Mouse (Mus musculus): ENCODE results near the gene Meis1. TPM values are rescaled to one million over a fixed set of nuclear protein-coding genes. Genes with fewer than 3 reads are reported as not detected.

Gene Meis1
- polyA plus RNA-seq, 1 experiment from 2014 or later: 45.1 TPM

GRCm38 (mm10) chr11:19012463-19013115 is 6.2 kb downstream of the Meis1 start:
- peak overlapping the region; percentile 88 for H3K4me2 ChIP-seq (replicated peaks)
- no peaks in the 10 kb centered on the region for H3K36me3 ChIP-seq
- peak overlapping the region; percentile 65; the same call in 1 of the 2 replicates for H3K4me3 ChIP-seq (replicated peaks)
- H3K27ac ChIP-seq: 0 out of 2 replicates have a peak overlapping the region, but pooled peaks have one; percentile 35
- peak overlapping the region; percentile 72; the same call in 1 of the 2 replicates for H3K9ac ChIP-seq (replicated peaks)
- ATAC-seq: no peak
- peaks cover 45% of the 10 kb centered on the region for H3K27me3 ChIP-seq
- WGBS: 21% methylated on average over 2 of the region's 2 CpGs
- H3K9me3 ChIP-seq: no peaks in the 10 kb centered on the region
- peaks cover 93% of the 10 kb centered on the region for H3K4me1 ChIP-seq (replicated peaks)

DNA sequence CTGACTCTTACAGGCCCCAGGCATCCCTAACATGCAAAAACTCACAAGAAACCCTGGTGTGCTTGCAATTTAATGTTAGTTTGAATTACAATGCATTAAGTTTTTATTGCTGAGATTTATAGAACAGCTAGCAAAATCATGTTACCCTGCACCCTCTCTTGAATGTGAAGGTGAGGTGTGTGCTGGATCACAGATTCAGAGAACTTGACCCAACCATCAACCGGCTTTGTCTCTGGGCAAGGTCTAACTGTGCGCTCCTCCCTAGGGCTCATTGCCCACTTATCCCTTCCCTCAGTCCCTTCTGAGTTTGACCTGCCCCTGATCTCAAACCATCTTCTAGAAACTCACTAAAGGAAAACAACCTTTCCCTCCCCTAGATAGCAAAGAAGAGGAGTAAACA is 6.8 kb downstream of the Meis1 start:
- peak overlapping the region; percentile 88 for H3K4me2 ChIP-seq (replicated peaks)
- H3K36me3 ChIP-seq: no peaks in the 10 kb centered on the region
- peaks cover 48% of the 10 kb centered on the region for H3K27me3 ChIP-seq
- H3K9ac ChIP-seq (replicated peaks): no peak overlapping the region
- peaks cover 94% of the 10 kb centered on the region for H3K4me1 ChIP-seq (replicated peaks)
- no peak overlapping the region for H3K27ac ChIP-seq
- H3K4me3 ChIP-seq (replicated peaks): peak overlapping the region; percentile 8; the same call in 1 of the 2 replicates
- no peaks in the 10 kb centered on the region for H3K9me3 ChIP-seq
- ATAC-seq: no peak
- 24% methylated on average over 2 of the region's 2 CpGs for WGBS

DNA sequence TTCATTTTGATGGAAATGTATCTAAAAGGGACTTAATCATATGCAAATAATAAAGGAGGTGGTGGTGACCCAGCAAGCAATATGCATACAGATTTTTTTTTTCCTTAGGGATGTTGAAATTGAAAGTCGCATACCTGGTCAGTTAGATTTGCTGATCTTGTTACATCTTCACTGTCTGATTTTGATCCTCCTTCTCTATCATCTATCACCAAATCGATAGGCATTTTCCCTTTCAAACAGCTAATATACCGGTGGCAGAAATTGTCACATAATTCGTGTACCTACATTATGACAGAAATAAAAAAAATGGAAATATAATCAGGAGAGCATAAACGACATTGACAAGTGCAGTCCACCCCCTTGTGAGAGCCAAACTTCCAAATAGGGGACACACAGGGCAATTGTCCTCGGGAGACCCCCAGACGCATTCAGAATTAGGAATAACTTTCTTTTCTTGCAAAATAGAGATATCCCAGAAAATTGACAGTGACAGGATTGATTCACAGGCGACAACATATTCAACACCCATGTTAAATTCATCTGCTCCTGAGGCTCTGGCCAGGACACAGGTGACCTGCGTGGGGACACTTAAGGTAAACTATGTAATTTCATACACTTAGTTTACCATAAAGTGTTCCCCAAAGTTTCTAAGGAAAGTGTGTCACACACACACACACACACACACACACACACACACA is 7.5 kb downstream of the Meis1 start:
- 20% methylated on average over 9 of the region's 9 CpGs for WGBS
- H3K27ac ChIP-seq: no peak overlapping the region
- 0 out of 2 replicates have a peak overlapping the region, but pooled peaks have one; percentile 0 for H3K4me3 ChIP-seq (replicated peaks)
- H3K9ac ChIP-seq (replicated peaks): no peak overlapping the region
- H3K4me1 ChIP-seq (replicated peaks): peaks cover 88% of the 10 kb centered on the region
- peaks cover 50% of the 10 kb centered on the region for H3K27me3 ChIP-seq
- no peak for ATAC-seq
- peak overlapping the region; percentile 47 for H3K4me2 ChIP-seq (replicated peaks)
- no peaks in the 10 kb centered on the region for H3K9me3 ChIP-seq
- no peaks in the 10 kb centered on the region for H3K36me3 ChIP-seq

- peak overlapping the region; percentile 22 for H3K4me3 ChIP-seq (replicated peaks)
- no peaks in the 10 kb centered on the region for H3K9me3 ChIP-seq
- H3K27me3 ChIP-seq: peaks cover 54% of the 10 kb centered on the region
- H3K27ac ChIP-seq: peak overlapping the region; percentile 62; the same call in 1 of the 2 replicates
- peak overlapping the region; percentile 51; the same call in 1 of the 2 replicates for H3K9ac ChIP-seq (replicated peaks)
- 7% methylated on average over 14 of the region's 14 CpGs for WGBS
- ATAC-seq: peak; percentile 43; the same call in 1 of the 2 replicates
- no peaks in the 10 kb centered on the region for H3K36me3 ChIP-seq
- peak overlapping the region; percentile 47 for H3K4me2 ChIP-seq (replicated peaks)
- peaks cover 81% of the 10 kb centered on the region for H3K4me1 ChIP-seq (replicated peaks)
Observed at GRCm38 (mm10) chr11:19010396-19010811, 8.4 kb downstream of the Meis1 start.

GRCm38 (mm10) chr11:19009536-19010395 is 9.0 kb downstream of the Meis1 start:
- H3K4me1 ChIP-seq (replicated peaks): peaks cover 75% of the 10 kb centered on the region
- no peak for ATAC-seq
- no peaks in the 10 kb centered on the region for H3K9me3 ChIP-seq
- H3K27ac ChIP-seq: peak overlapping the region; percentile 62; the same call in 1 of the 2 replicates
- WGBS: 17% methylated on average over 17 of the region's 17 CpGs
- peaks cover 54% of the 10 kb centered on the region for H3K27me3 ChIP-seq
- H3K9ac ChIP-seq (replicated peaks): peak overlapping the region; percentile 51; the same call in 1 of the 2 replicates
- H3K4me3 ChIP-seq (replicated peaks): peak overlapping the region; percentile 22
- H3K36me3 ChIP-seq: no peaks in the 10 kb centered on the region
- H3K4me2 ChIP-seq (replicated peaks): peak overlapping the region; percentile 47

- no peak for ATAC-seq
- 29% methylated on average over 13 of the region's 13 CpGs for WGBS
- Histone ChIP-seq H3K27ac (peak overlapping the region; percentile 30), H3K9ac (replicated peaks) (no peak overlapping the region), H3K27me3 (peaks cover 54% of the 10 kb centered on the region), H3K4me2 (replicated peaks) (peak overlapping the region; percentile 39), H3K36me3 (no peaks in the 10 kb centered on the region), H3K4me3 (replicated peaks) (no peak overlapping the region), H3K9me3 (no peaks in the 10 kb centered on the region), H3K4me1 (replicated peaks) (peaks cover 65% of the 10 kb centered on the region)
Observed at GRCm38 (mm10) chr11:19008610-19009384, 10.0 kb downstream of the Meis1 start.

- peaks cover 61% of the 10 kb centered on the region for H3K4me1 ChIP-seq (replicated peaks)
- no peaks in the 10 kb centered on the region for H3K36me3 ChIP-seq
- peak overlapping the region; percentile 54 for H3K9ac ChIP-seq (replicated peaks)
- ATAC-seq: peak; percentile 58
- H3K27ac ChIP-seq: peak overlapping the region; percentile 47; the same call in 1 of the 2 replicates
- H3K4me2 ChIP-seq (replicated peaks): peak overlapping the region; percentile 59
- WGBS: 7% methylated on average over 45 of the region's 45 CpGs
- H3K27me3 ChIP-seq: peaks cover 54% of the 10 kb centered on the region
- H3K4me3 ChIP-seq (replicated peaks): peak overlapping the region; percentile 29
- H3K9me3 ChIP-seq: no peaks in the 10 kb centered on the region
Observed at GRCm38 (mm10) chr11:19007541-19008424, 11.0 kb downstream of the Meis1 start.

DNA sequence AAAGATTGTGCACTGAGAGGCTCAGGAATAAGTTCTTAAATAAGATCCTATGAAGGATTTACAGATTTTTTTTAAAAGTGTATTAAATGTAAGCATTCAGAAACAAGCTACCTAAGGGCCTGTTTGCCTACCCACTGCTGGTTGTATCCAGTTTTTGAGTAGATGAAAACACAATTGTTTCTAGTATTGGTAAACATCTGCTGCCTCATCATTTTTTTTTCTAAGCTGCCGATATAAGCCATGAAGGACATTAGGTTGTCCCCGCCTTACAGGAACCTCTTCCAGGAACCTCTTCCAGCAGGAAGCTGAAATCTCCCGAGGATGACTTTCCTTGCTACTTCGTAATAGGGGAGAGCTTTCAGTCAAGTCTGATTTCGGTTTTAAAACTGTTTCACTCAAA is 11.7 kb downstream of the Meis1 start:
- no peak for ATAC-seq
- H3K36me3 ChIP-seq: no peaks in the 10 kb centered on the region
- H3K4me2 ChIP-seq (replicated peaks): peak overlapping the region; percentile 59; the same call in 1 of the 2 replicates
- peaks cover 55% of the 10 kb centered on the region for H3K4me1 ChIP-seq (replicated peaks)
- WGBS: 42% methylated on average over 5 of the region's 5 CpGs
- H3K4me3 ChIP-seq (replicated peaks): no peak overlapping the region
- H3K9me3 ChIP-seq: no peaks in the 10 kb centered on the region
- H3K27me3 ChIP-seq: peaks cover 47% of the 10 kb centered on the region
- 0 out of 2 replicates have a peak overlapping the region, but pooled peaks have one; percentile 47 for H3K27ac ChIP-seq
- no peak overlapping the region for H3K9ac ChIP-seq (replicated peaks)

DNA sequence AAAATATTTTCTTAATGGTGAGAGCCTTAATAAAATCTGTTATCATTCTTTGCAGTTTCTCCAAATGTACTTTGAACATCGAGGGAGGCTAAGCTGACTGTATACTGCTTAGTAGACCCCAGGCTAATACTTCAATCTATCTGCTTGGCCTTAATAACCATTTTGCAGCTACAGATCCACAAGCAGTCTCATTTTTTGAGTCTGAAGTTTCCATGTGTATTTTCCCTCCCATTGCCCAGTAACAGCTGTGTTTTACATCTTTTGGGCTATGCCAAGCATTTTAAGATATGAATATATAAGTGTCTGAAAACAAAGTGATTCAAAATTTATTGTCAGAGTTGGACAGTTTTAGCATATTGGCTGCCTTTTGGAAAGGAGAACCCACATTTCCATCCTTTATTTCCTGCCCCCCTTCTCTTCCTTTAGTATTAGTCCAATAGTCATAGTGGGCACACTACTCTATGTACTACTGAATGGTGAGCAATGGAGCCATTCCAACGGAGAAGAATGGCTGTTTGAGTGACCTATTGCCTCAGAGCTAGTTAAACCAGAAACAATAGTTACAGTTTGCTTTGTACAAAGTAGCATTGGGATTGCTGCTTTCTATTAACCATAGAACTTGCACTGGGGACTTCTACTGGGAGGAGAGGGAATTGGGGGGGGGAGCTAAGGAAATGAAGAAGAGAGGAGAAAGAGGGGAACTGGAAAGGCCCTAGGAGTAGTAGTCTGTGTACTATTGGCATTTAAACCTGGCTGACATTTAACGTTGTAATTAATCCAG is 12.7 kb downstream of the Meis1 start:
- ATAC-seq: no peak
- peaks cover 48% of the 10 kb centered on the region for H3K4me1 ChIP-seq (replicated peaks)
- WGBS: 39% methylated on average over 3 of the region's 3 CpGs
- H3K27me3 ChIP-seq: peaks cover 37% of the 10 kb centered on the region
- no peak overlapping the region for H3K4me3 ChIP-seq (replicated peaks)
- no peak overlapping the region for H3K27ac ChIP-seq
- H3K4me2 ChIP-seq (replicated peaks): no peak overlapping the region
- no peak overlapping the region for H3K9ac ChIP-seq (replicated peaks)
- H3K9me3 ChIP-seq: no peaks in the 10 kb centered on the region
- no peaks in the 10 kb centered on the region for H3K36me3 ChIP-seq
